Mouse (Mus musculus) adrenal gland, postnatal 25 days (tissue): ENCODE results near the gene Gm10645. TPM values are rescaled to one million over a fixed set of nuclear protein-coding genes. Genes with fewer than 3 reads are reported as not detected.

Experiments
- DNase-seq: peaks from one replicate; pipeline ENCODE4 v3.0.0; 2021; ENCODE audit warnings: mixed read lengths
- long read RNA-seq: library from polyadenylated mRNA; stranded (forward); transcript quantifications from one replicate; pipeline ENCODE4 v2.0.0, GENCODE M21; 2021
- total RNA-seq: library from RNA; stranded (reverse); gene quantifications from 2 replicates; pipeline ENCODE4 v1.2.3, GENCODE M21; 2021

Gm10645 gene
- total RNA-seq = not detected in 2 replicates
- long read RNA-seq = 0 reads

GRCm38 (mm10) chr8:83165931-83166867 is at the start of gene Gm10645:
TSS of gene Gm10645 (minus strand) at chr8:83166170.
- peak; percentile 63 for DNase-seq

- DNase-seq = no peak
Observed at GRCm38 (mm10) chr8:83215065-83215464, 49.1 kb upstream of the Gm10645 start.

- DNase-seq = no peak
Observed at GRCm38 (mm10) chr8:83210676-83211075, 44.7 kb upstream of the Gm10645 start.

- no peak for DNase-seq
Observed at GRCm38 (mm10) chr8:83209581-83209980, 43.6 kb upstream of the Gm10645 start.

GRCm38 (mm10) chr8:83205907-83206306 is 39.9 kb upstream of the Gm10645 start:
- no peak for DNase-seq

- DNase-seq = no peak
Observed at GRCm38 (mm10) chr8:83202946-83203345, 37.0 kb upstream of the Gm10645 start.

GRCm38 (mm10) chr8:83200191-83201177 is 34.5 kb upstream of the Gm10645 start:
- peak; percentile 21 for DNase-seq

- no peak for DNase-seq
Observed at GRCm38 (mm10) chr8:83199715-83200114, 33.7 kb upstream of the Gm10645 start.

GRCm38 (mm10) chr8:83196088-83196487 is 30.1 kb upstream of the Gm10645 start:
- no peak for DNase-seq

GRCm38 (mm10) chr8:83189538-83190095 is 23.6 kb upstream of the Gm10645 start:
- DNase-seq = no peak

GRCm38 (mm10) chr8:83187363-83187962 is 21.5 kb upstream of the Gm10645 start:
- DNase-seq = no peak

GRCm38 (mm10) chr8:83186376-83186775 is 20.4 kb upstream of the Gm10645 start:
- no peak for DNase-seq

GRCm38 (mm10) chr8:83182784-83183183 is 16.8 kb upstream of the Gm10645 start:
- DNase-seq = no peak

- no peak for DNase-seq
Observed at GRCm38 (mm10) chr8:83181851-83182482, 16.0 kb upstream of the Gm10645 start.

- DNase-seq = peak; percentile 30
Observed at GRCm38 (mm10) chr8:83178228-83178742, 12.3 kb upstream of the Gm10645 start.

- no peak for DNase-seq
Observed at GRCm38 (mm10) chr8:83177317-83178195, 11.6 kb upstream of the Gm10645 start.

GRCm38 (mm10) chr8:83176785-83177184 is 10.8 kb upstream of the Gm10645 start:
- DNase-seq = no peak

- DNase-seq = no peak
Observed at GRCm38 (mm10) chr8:83175680-83176079, 9.7 kb upstream of the Gm10645 start.

GRCm38 (mm10) chr8:83170894-83171293 is 4.9 kb upstream of the Gm10645 start:
- no peak for DNase-seq

- peak; percentile 30 for DNase-seq
Observed at GRCm38 (mm10) chr8:83169709-83170108, 3.7 kb upstream of the Gm10645 start.
